15 mouse cellular contexts compared by ENCODE assay signal in the genomic region with DNA sequence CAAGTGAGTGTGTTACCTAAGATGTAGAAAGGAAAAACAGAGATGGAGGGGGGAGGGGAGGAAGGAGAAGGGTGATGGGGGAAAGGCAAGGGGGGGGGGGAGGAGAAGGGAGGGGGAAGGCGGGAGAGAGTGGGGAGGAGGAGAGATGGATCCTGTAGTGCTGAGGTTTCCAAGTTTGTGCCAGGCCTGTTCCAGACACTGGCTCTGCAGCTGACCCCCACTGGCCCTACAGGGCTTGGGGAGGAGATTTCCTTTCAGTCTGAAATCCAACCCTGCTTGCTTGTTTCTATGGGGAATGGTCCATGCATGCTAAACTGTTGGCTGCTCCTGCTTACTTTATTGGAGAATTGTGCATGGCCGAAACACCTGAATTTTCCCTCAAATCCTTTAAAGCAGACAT. TPM values are rescaled to one million over a fixed set of nuclear protein-coding genes. Genes with fewer than 3 reads are reported as not detected.
A peak's percentile ranks its signal among the peaks of the same experiment; 100 is the strongest.
DNase-seq lines count a peak whose midpoint lies in the region; ATAC-seq and TF ChIP-seq lines count a peak whose summit lies in the region.
"Had no signal": no experiment of that assay in that cellular context is flagged by ENCODE, and none has a peak within 500 bp of the region (broad histone marks: within the 10 kb centered on the region; RNA-seq: fewer than 3 reads in every experiment).

No protein-coding gene starts in this region.

- H3K9me3 ChIP-seq in kidney, embryonic 16.5 days (ENCODE audit: low read length): no peaks in the 10 kb centered on the region
- H3K9me3 ChIP-seq in embryonic facial prominence, embryonic 10.5 days: no peaks in the 10 kb centered on the region
- H3K9me3 ChIP-seq in embryonic facial prominence, embryonic 15.5 days (replicated peaks): no peaks in the 10 kb centered on the region
- no peaks in the 10 kb centered on the region for H3K9me3 ChIP-seq in limb, embryonic 14.5 days (ENCODE audit: control insufficient read depth, low read length)
- H3K9me3 ChIP-seq: heart, embryonic 15.5 days; liver, embryonic 15.5 days; megakaryocyte, embryonic 14.5 days; neural tube, embryonic 12.5 days had no signal

- H3K4me2 ChIP-seq in kidney, embryonic 16.5 days (replicated peaks; ENCODE audit: low read depth, low read length): peak overlapping the region; percentile 32
- H3K4me2 ChIP-seq in embryonic facial prominence, embryonic 15.5 days (replicated peaks): no peak overlapping the region
- 0 out of 2 replicates have a peak overlapping the region, but pooled peaks have one; percentile 3 for H3K4me2 ChIP-seq in limb, embryonic 14.5 days (replicated peaks; ENCODE audit: low read depth, low read length, severe bottlenecking)
- H3K4me2 ChIP-seq: heart, embryonic 15.5 days; liver, embryonic 15.5 days; neural tube, embryonic 12.5 days had no signal

- no peaks in the 10 kb centered on the region for H3K27me3 ChIP-seq in kidney, embryonic 16.5 days (ENCODE audit: insufficient read depth, low read length)
- 0 out of 2 replicates have a peak, but pooled peaks cover 4% of the 10 kb centered on the region for H3K27me3 ChIP-seq in embryonic facial prominence, embryonic 10.5 days (replicated peaks; ENCODE audit: low read depth, poor library complexity, severe bottlenecking)
- H3K27me3 ChIP-seq in embryonic facial prominence, embryonic 15.5 days: no peaks in the 10 kb centered on the region
- H3K27me3 ChIP-seq in limb, embryonic 14.5 days (ENCODE audit: control insufficient read depth, insufficient read depth, low read length): no peaks in the 10 kb centered on the region
- H3K27me3 ChIP-seq: heart, embryonic 15.5 days; liver, embryonic 15.5 days; neural tube, embryonic 12.5 days had no signal

- WGBS in kidney, embryonic 16.5 days: 34% methylated on average over 2 of the region's 2 CpGs
- WGBS in embryonic facial prominence, embryonic 10.5 days: 29% methylated on average over 2 of the region's 2 CpGs
- 16% methylated on average over 2 of the region's 2 CpGs for WGBS in embryonic facial prominence, embryonic 15.5 days
- WGBS in limb, embryonic 14.5 days: 39% methylated on average over 1 of the region's 2 CpGs

- peak overlapping the region; percentile 73 for H3K27ac ChIP-seq in kidney, embryonic 16.5 days (ENCODE audit: low read length)
- H3K27ac ChIP-seq in embryonic facial prominence, embryonic 10.5 days (replicated peaks): peak overlapping the region; percentile 76
- H3K27ac ChIP-seq in embryonic facial prominence, embryonic 15.5 days (replicated peaks): peak overlapping the region; percentile 31
- H3K27ac ChIP-seq in limb, embryonic 14.5 days (replicated peaks; ENCODE audit: low read depth, low read length): peak overlapping the region; percentile 55
- H3K27ac ChIP-seq: heart, embryonic 15.5 days; liver, embryonic 15.5 days; neural tube, embryonic 12.5 days had no signal

- DNase-seq in kidney, postnatal 36 days: no peak
- DNase-seq in embryonic facial prominence, embryonic 10.5 days (ENCODE audit: low spot score): peak; percentile 64
- peak; percentile 36 for DNase-seq in limb, embryonic 14.5 days (ENCODE audit: low spot score)
- DNase-seq in gastrocnemius, postnatal 10 days: no peak
- DNase-seq in ovary, adult 18-20 months (ENCODE audit: low spot score): no peak
- DNase-seq: adrenal gland, postnatal 36 days; cerebellum, adult 11-12 months; thymus, postnatal 4 days had no signal

- H3K4me1 ChIP-seq in kidney, embryonic 16.5 days (ENCODE audit: insufficient read depth, low read length): peaks cover 32% of the 10 kb centered on the region
- peaks cover 34% of the 10 kb centered on the region for H3K4me1 ChIP-seq in embryonic facial prominence, embryonic 10.5 days
- peaks cover 25% of the 10 kb centered on the region for H3K4me1 ChIP-seq in embryonic facial prominence, embryonic 15.5 days
- peaks cover 28% of the 10 kb centered on the region for H3K4me1 ChIP-seq in limb, embryonic 14.5 days (ENCODE audit: control insufficient read depth, insufficient read depth, low read length)

- H3K4me3 ChIP-seq in kidney, embryonic 16.5 days (ENCODE audit: low read length): 0 out of 2 replicates have a peak overlapping the region, but pooled peaks have one; percentile 8
- 0 out of 2 replicates have a peak overlapping the region, but pooled peaks have one; percentile 18 for H3K4me3 ChIP-seq in embryonic facial prominence, embryonic 10.5 days
- no peak overlapping the region for H3K4me3 ChIP-seq in embryonic facial prominence, embryonic 15.5 days (replicated peaks)
- no peak overlapping the region for H3K4me3 ChIP-seq in limb, embryonic 14.5 days (replicated peaks; ENCODE audit: low read length)
- H3K4me3 ChIP-seq: heart, embryonic 15.5 days; liver, embryonic 15.5 days; megakaryocyte, embryonic 14.5 days; neural tube, embryonic 12.5 days had no signal

- H3K9ac ChIP-seq in kidney, embryonic 16.5 days (replicated peaks; ENCODE audit: low read length): 0 out of 2 replicates have a peak overlapping the region, but pooled peaks have one; percentile 37
- H3K9ac ChIP-seq in embryonic facial prominence, embryonic 15.5 days: no peak overlapping the region
- 0 out of 2 replicates have a peak overlapping the region, but pooled peaks have one; percentile 12 for H3K9ac ChIP-seq in limb, embryonic 14.5 days (ENCODE audit: low read depth, low read length, severe bottlenecking)
- H3K9ac ChIP-seq: heart, embryonic 15.5 days; liver, embryonic 15.5 days; neural tube, embryonic 12.5 days had no signal

- ATAC-seq in kidney, embryonic 16.5 days (ENCODE audit: low FRiP score, low TSS enrichment): peak; percentile 81
- ATAC-seq in embryonic facial prominence, embryonic 15.5 days (ENCODE audit: insufficient number of reproducible peaks, low FRiP score, low TSS enrichment, low read depth): no peak
- ATAC-seq in limb, embryonic 14.5 days (ENCODE audit: low FRiP score, low read depth): peak; percentile 56

- no peak for TF ChIP-seq POLR2A in limb, embryonic 14.5 days (IDR thresholded peaks at IDR 0.05; ENCODE audit: borderline replicate concordance, extremely low read depth, insufficient read depth, insufficient read length)

- H3K36me3 ChIP-seq in kidney, embryonic 16.5 days (ENCODE audit: insufficient read depth, low read length): no peaks in the 10 kb centered on the region
- no peaks in the 10 kb centered on the region for H3K36me3 ChIP-seq in embryonic facial prominence, embryonic 10.5 days (replicated peaks)
- no peaks in the 10 kb centered on the region for H3K36me3 ChIP-seq in embryonic facial prominence, embryonic 15.5 days
- H3K36me3 ChIP-seq in limb, embryonic 14.5 days (ENCODE audit: control insufficient read depth, insufficient read depth, low read length): no peaks in the 10 kb centered on the region
- H3K36me3 ChIP-seq: heart, embryonic 15.5 days; liver, embryonic 15.5 days; neural tube, embryonic 12.5 days had no signal

RNA-seq across cellular contexts. Expression of a gene that starts 9.8 kb away (rescaled TPM):
- polyA plus RNA-seq in kidney, embryonic 16.5 days (2015; fragmentation: Nextera tagmentation; extraction: Ambion mirVana): 39.3 and 39.9 TPM in 2 replicates
- 18.8 and 22.2 TPM in 2 replicates for polyA plus RNA-seq in embryonic facial prominence, embryonic 10.5 days (2016; fragmentation: Nextera tagmentation; extraction: Ambion mirVana)
- 1.4 TPM in 2 replicates for polyA plus RNA-seq in embryonic facial prominence, embryonic 15.5 days (2015; fragmentation: Nextera tagmentation; extraction: Ambion mirVana)
- polyA plus RNA-seq in limb, embryonic 14.5 days (2012; rRNA removed): 3.3 and 6.4 TPM in 2 replicates
- polyA plus RNA-seq in limb, embryonic 14.5 days (2014; fragmentation: Nextera tagmentation; extraction: Ambion mirVana): 1.7 and 2.2 TPM in 2 replicates
- 1 to 10 TPM; 4.4 to 4.5 TPM for total RNA-seq in gastrocnemius, postnatal 10 days (2021)
- total RNA-seq: layer of hippocampus, adult 18-20 months had no signal

RNA-seq across cellular contexts. Expression of a gene that starts 12.1 kb away (rescaled TPM):
- 49.6 and 51.1 TPM in 2 replicates for polyA plus RNA-seq in kidney, embryonic 16.5 days (2015; fragmentation: Nextera tagmentation; extraction: Ambion mirVana)
- 19.2 and 20.5 TPM in 2 replicates for polyA plus RNA-seq in embryonic facial prominence, embryonic 10.5 days (2016; fragmentation: Nextera tagmentation; extraction: Ambion mirVana)
- polyA plus RNA-seq in embryonic facial prominence, embryonic 15.5 days (2015; fragmentation: Nextera tagmentation; extraction: Ambion mirVana): 55.4 and 59.8 TPM in 2 replicates
- polyA plus RNA-seq in limb, embryonic 14.5 days (2012; rRNA removed): 72.3 and 90.2 TPM in 2 replicates
- polyA plus RNA-seq in limb, embryonic 14.5 days (2014; fragmentation: Nextera tagmentation; extraction: Ambion mirVana): 36.8 and 42.9 TPM in 2 replicates
- total RNA-seq in gastrocnemius, postnatal 10 days (2021): 10 to 100 TPM; 10.9 to 15.9 TPM

RNA-seq across cellular contexts. Expression of a gene that starts 37.4 kb away (rescaled TPM):
- 22.2 and 24.8 TPM in 2 replicates for polyA plus RNA-seq in kidney, embryonic 16.5 days (2015; fragmentation: Nextera tagmentation; extraction: Ambion mirVana)
- 35.7 and 48.8 TPM in 2 replicates for polyA plus RNA-seq in embryonic facial prominence, embryonic 10.5 days (2016; fragmentation: Nextera tagmentation; extraction: Ambion mirVana)
- polyA plus RNA-seq in embryonic facial prominence, embryonic 15.5 days (2015; fragmentation: Nextera tagmentation; extraction: Ambion mirVana): 157 and 180 TPM in 2 replicates
- 107 and 130 TPM in 2 replicates for polyA plus RNA-seq in limb, embryonic 14.5 days (2012; rRNA removed)
- 123 and 164 TPM in 2 replicates for polyA plus RNA-seq in limb, embryonic 14.5 days (2014; fragmentation: Nextera tagmentation; extraction: Ambion mirVana)
- 100 to 1,000 TPM; 260 to 285 TPM for total RNA-seq in gastrocnemius, postnatal 10 days (2021)

RNA-seq across cellular contexts. Expression of a gene that starts 57.1 kb away (rescaled TPM):
- 106 and 111 TPM in 2 replicates for polyA plus RNA-seq in kidney, embryonic 16.5 days (2015; fragmentation: Nextera tagmentation; extraction: Ambion mirVana)
- 64.7 and 64.9 TPM in 2 replicates for polyA plus RNA-seq in embryonic facial prominence, embryonic 10.5 days (2016; fragmentation: Nextera tagmentation; extraction: Ambion mirVana)
- polyA plus RNA-seq in embryonic facial prominence, embryonic 15.5 days (2015; fragmentation: Nextera tagmentation; extraction: Ambion mirVana): 99.7 and 104 TPM in 2 replicates
- polyA plus RNA-seq in limb, embryonic 14.5 days (2012; rRNA removed): 98.9 and 105 TPM in 2 replicates
- 91.2 and 93.2 TPM in 2 replicates for polyA plus RNA-seq in limb, embryonic 14.5 days (2014; fragmentation: Nextera tagmentation; extraction: Ambion mirVana)
- 10 to 100 TPM; 49.3 to 54.2 TPM for total RNA-seq in gastrocnemius, postnatal 10 days (2021)

Comparison
In these comparisons a context has a peak if more than half of its experiments do, and no peak if none do; other contexts are left out.
1. H3K4me3 ChIP-seq: peak in kidney, embryonic 16.5 days (single experiment) and embryonic facial prominence, embryonic 10.5 days (single experiment); none in embryonic facial prominence, embryonic 15.5 days (single experiment) and limb, embryonic 14.5 days (single experiment).
2. DNase-seq: peak in embryonic facial prominence, embryonic 10.5 days (single experiment) and limb, embryonic 14.5 days (single experiment); none in kidney, postnatal 36 days (0 of 2), gastrocnemius, postnatal 10 days (single experiment) and ovary, adult 18-20 months (single experiment).
3. Peak in every context shown above with its lines, with median percentiles within 50 percentile points of each other: H3K27ac ChIP-seq.